Mouse (Mus musculus): ENCODE data around the gene Mapk9. TPM values are rescaled to one million over a fixed set of nuclear protein-coding genes. Genes with fewer than 3 reads are reported as not detected.
A peak's percentile ranks its signal among the peaks of the same experiment; 100 is the strongest.

Gene Mapk9
- polyA plus RNA-seq, 1 experiment from 2014 or later, result 71.4 TPM

DNA sequence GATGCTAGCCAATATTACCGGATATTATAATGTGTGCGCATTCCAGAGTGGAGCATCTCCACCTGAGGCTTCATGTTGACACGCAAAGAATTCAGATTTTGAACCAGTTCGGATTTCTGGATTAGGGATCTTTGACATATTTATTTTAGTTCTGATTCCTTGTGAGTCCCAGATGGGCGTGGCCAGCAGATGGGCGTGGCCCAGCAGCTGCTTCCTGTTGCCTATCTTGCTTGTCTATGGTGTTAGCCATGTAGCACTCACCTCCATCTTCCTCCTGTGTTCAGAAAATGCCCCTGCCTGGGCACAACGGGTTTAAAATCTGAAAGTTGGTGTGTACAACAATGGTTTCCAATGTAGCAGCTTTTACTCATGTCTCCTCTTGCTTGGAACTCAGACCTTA is 79.6 kb downstream of the Mapk9 start:
- Histone ChIP-seq H3K27ac (ENCODE audit: low read length) (0 out of 2 replicates have a peak overlapping the region, but pooled peaks have one; percentile 66), H3K4me1 (ENCODE audit: control insufficient read depth, insufficient read depth, low read length) (peaks cover 11% of the 10 kb centered on the region), H3K9me3 (replicated peaks; ENCODE audit: control insufficient read depth, low read length, poor library complexity, severe bottlenecking) (no peaks in the 10 kb centered on the region), H3K27me3 (ENCODE audit: control insufficient read depth, insufficient read depth, low read depth, low read length) (no peaks in the 10 kb centered on the region), H3K36me3 (ENCODE audit: control insufficient read depth, insufficient read depth, low read length) (no peaks in the 10 kb centered on the region), H3K4me2 (ENCODE audit: low read length) (0 out of 2 replicates have a peak overlapping the region, but pooled peaks have one; percentile 14), H3K4me3 (ENCODE audit: low read depth, low read length) (no peak overlapping the region), H3K9ac (ENCODE audit: low read depth, low read length) (no peak overlapping the region)
- 83% methylated on average over 7 of the region's 7 CpGs for whole genome bisulfite sequencing
- ATAC-seq, result no peak

- Histone ChIP-seq H3K27ac (ENCODE audit: low read length) (peak overlapping the region; percentile 66), H3K9ac (ENCODE audit: low read depth, low read length) (no peak overlapping the region; the same call in none of the 2 replicates), H3K4me1 (ENCODE audit: control insufficient read depth, insufficient read depth, low read length) (peaks cover 19% of the 10 kb centered on the region), H3K4me2 (ENCODE audit: low read length) (peak overlapping the region; percentile 14), H3K36me3 (ENCODE audit: control insufficient read depth, insufficient read depth, low read length) (no peaks in the 10 kb centered on the region), H3K9me3 (replicated peaks; ENCODE audit: control insufficient read depth, low read length, poor library complexity, severe bottlenecking) (no peaks in the 10 kb centered on the region), H3K27me3 (ENCODE audit: control insufficient read depth, insufficient read depth, low read depth, low read length) (no peaks in the 10 kb centered on the region), H3K4me3 (ENCODE audit: low read depth, low read length) (no peak overlapping the region)
- WGBS, result 32% methylated on average over 4 of the region's 4 CpGs
- peak; percentile 77 for ATAC-seq
Observed at GRCm38 (mm10) chr11:49927169-49927568, 80.6 kb downstream of the Mapk9 start.

GRCm38 (mm10) chr11:49927670-49928069 is 81.1 kb downstream of the Mapk9 start:
- peak; percentile 36; the same call in 1 of the 2 replicates for ATAC-seq

DNA sequence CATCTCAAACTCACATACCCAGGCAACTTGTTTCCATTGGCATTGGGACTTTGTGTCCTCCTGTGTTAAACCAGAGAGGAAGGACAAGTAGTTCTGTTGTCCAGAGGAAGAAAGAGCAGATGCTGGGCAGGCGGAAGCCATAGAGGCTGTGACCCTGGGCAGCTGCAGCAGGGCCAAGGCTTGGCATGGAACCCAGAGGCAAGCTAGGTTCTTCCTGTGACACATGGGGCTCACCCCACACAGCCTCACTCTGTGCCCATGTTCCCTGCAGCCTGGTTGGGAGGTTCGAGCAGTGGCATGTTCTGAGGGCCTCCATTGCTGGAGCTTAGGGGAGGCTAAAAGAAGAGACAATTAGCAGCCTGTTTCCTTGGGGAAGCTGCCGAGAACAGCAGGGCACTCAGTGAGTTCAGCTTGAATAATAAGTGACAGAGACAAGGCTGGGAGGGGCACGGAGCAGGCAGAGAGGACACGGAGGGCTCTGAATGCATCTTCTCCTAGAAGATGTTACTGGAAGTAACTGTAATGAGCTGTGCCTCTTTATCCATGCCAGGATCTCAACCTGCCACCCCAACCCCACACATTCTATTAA is 84.6 kb downstream of the Mapk9 start:
- Histone ChIP-seq H3K9me3 (replicated peaks; ENCODE audit: control insufficient read depth, low read length, poor library complexity, severe bottlenecking) (no peaks in the 10 kb centered on the region), H3K36me3 (ENCODE audit: control insufficient read depth, insufficient read depth, low read length) (no peaks in the 10 kb centered on the region), H3K27me3 (ENCODE audit: control insufficient read depth, insufficient read depth, low read depth, low read length) (no peaks in the 10 kb centered on the region), H3K4me3 (ENCODE audit: low read depth, low read length) (no peak overlapping the region), H3K4me2 (ENCODE audit: low read length) (no peak overlapping the region), H3K4me1 (ENCODE audit: control insufficient read depth, insufficient read depth, low read length) (peaks cover 23% of the 10 kb centered on the region), H3K27ac (ENCODE audit: low read length) (no peak overlapping the region), H3K9ac (ENCODE audit: low read depth, low read length) (no peak overlapping the region)
- ATAC-seq, result no peak
- 30% methylated on average over 5 of the region's 5 CpGs for WGBS

More at GRCm38 (mm10) chr11:49927670-49928069, 81.1 kb downstream of the Mapk9 start:
- no peaks in the 10 kb centered on the region for H3K36me3 ChIP-seq (ENCODE audit: control insufficient read depth, insufficient read depth, low read length)
- peaks cover 23% of the 10 kb centered on the region for H3K4me1 ChIP-seq (ENCODE audit: control insufficient read depth, insufficient read depth, low read length)
- H3K9ac ChIP-seq (ENCODE audit: low read depth, low read length), result no peak overlapping the region
- H3K27ac ChIP-seq (ENCODE audit: low read length), result peak overlapping the region; percentile 66; the same call in 1 of the 2 replicates
- no peak overlapping the region for H3K4me3 ChIP-seq (ENCODE audit: low read depth, low read length)
- WGBS, result 62% methylated on average over 6 of the region's 6 CpGs
- H3K4me2 ChIP-seq (ENCODE audit: low read length), result no peak overlapping the region
- H3K27me3 ChIP-seq (ENCODE audit: control insufficient read depth, insufficient read depth, low read depth, low read length), result no peaks in the 10 kb centered on the region
- no peaks in the 10 kb centered on the region for H3K9me3 ChIP-seq (replicated peaks; ENCODE audit: control insufficient read depth, low read length, poor library complexity, severe bottlenecking)

GRCm38 (mm10) chr11:49931853-49932252 is 85.3 kb downstream of the Mapk9 start:
- 26% methylated on average over 7 of the region's 7 CpGs for WGBS
- no peak overlapping the region for H3K27ac ChIP-seq (ENCODE audit: low read length)
- no peaks in the 10 kb centered on the region for H3K9me3 ChIP-seq (replicated peaks; ENCODE audit: control insufficient read depth, low read length, poor library complexity, severe bottlenecking)
- ATAC-seq, result 0 out of 2 replicates have a peak, but pooled peaks have one; percentile 39
- H3K4me3 ChIP-seq (ENCODE audit: low read depth, low read length), result no peak overlapping the region
- no peaks in the 10 kb centered on the region for H3K27me3 ChIP-seq (ENCODE audit: control insufficient read depth, insufficient read depth, low read depth, low read length)
- no peak overlapping the region for H3K9ac ChIP-seq (ENCODE audit: low read depth, low read length)
- H3K36me3 ChIP-seq (ENCODE audit: control insufficient read depth, insufficient read depth, low read length), result no peaks in the 10 kb centered on the region
- H3K4me1 ChIP-seq (ENCODE audit: control insufficient read depth, insufficient read depth, low read length), result peaks cover 16% of the 10 kb centered on the region
- H3K4me2 ChIP-seq (ENCODE audit: low read length), result no peak overlapping the region

- H3K4me1 ChIP-seq (ENCODE audit: control insufficient read depth, insufficient read depth, low read length), result peaks cover 14% of the 10 kb centered on the region
- no peak overlapping the region for H3K9ac ChIP-seq (ENCODE audit: low read depth, low read length)
- 55% methylated on average over 1 of the region's 1 CpGs for WGBS
- no peak overlapping the region for H3K4me2 ChIP-seq (ENCODE audit: low read length)
- no peak for ATAC-seq
- H3K27me3 ChIP-seq (ENCODE audit: control insufficient read depth, insufficient read depth, low read depth, low read length), result no peaks in the 10 kb centered on the region
- no peak overlapping the region for H3K27ac ChIP-seq (ENCODE audit: low read length)
- no peaks in the 10 kb centered on the region for H3K9me3 ChIP-seq (replicated peaks; ENCODE audit: control insufficient read depth, low read length, poor library complexity, severe bottlenecking)
- H3K4me3 ChIP-seq (ENCODE audit: low read depth, low read length), result no peak overlapping the region
- H3K36me3 ChIP-seq (ENCODE audit: control insufficient read depth, insufficient read depth, low read length), result no peaks in the 10 kb centered on the region
Observed at GRCm38 (mm10) chr11:49933811-49934210, 87.3 kb downstream of the Mapk9 start.

DNA sequence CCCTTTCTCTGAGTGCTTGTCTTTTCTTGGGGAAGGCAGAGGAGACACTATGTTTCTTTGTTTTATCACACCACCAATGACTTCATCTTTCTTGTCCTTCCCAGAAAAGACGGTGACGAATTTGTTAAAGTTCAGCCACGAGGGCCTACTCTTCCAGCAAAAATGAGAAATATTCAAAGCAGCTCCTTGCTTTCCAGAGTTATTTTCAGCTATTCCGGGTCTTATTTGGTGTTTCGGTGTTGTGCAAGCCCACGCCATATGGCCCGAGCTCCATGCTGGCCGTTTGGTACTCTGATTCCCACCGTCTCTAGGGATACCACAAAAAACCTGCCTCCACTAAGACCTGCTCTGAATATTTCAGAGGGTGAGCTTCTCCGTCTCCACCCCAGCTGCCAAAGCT is 87.8 kb downstream of the Mapk9 start:
- no peaks in the 10 kb centered on the region for H3K9me3 ChIP-seq (replicated peaks; ENCODE audit: control insufficient read depth, low read length, poor library complexity, severe bottlenecking)
- no peak overlapping the region for H3K4me3 ChIP-seq (ENCODE audit: low read depth, low read length)
- no peaks in the 10 kb centered on the region for H3K36me3 ChIP-seq (ENCODE audit: control insufficient read depth, insufficient read depth, low read length)
- H3K4me1 ChIP-seq (ENCODE audit: control insufficient read depth, insufficient read depth, low read length), result peaks cover 14% of the 10 kb centered on the region
- 59% methylated on average over 10 of the region's 10 CpGs for WGBS
- ATAC-seq, result no peak
- no peak overlapping the region for H3K9ac ChIP-seq (ENCODE audit: low read depth, low read length)
- H3K27me3 ChIP-seq (ENCODE audit: control insufficient read depth, insufficient read depth, low read depth, low read length), result no peaks in the 10 kb centered on the region
- H3K27ac ChIP-seq (ENCODE audit: low read length), result no peak overlapping the region
- no peak overlapping the region for H3K4me2 ChIP-seq (ENCODE audit: low read length)

Small RNA genes lying within 50 kb of the gene (microRNA-seq; reads per million reads assigned to microRNA genes)
- not detected for gene Gm23492

Other genes with a start within 250 kb of the Mapk9 start
- gene Flt4, start 237.5 kb upstream of the Mapk9 start, polyA plus RNA-seq (2015; fragmentation: Nextera tagmentation; extraction: Ambion mirVana), result 1.6 TPM in 2 replicates
- 0.70 TPM in 1 of 2 replicates, not detected in the other for gene Scgb3a1, start 183.1 kb upstream of the Mapk9 start, polyA plus RNA-seq (2015; fragmentation: Nextera tagmentation; extraction: Ambion mirVana)
- gene Cnot6, start 134.0 kb upstream of the Mapk9 start, polyA plus RNA-seq (2015; fragmentation: Nextera tagmentation; extraction: Ambion mirVana), result 39.0 and 46.5 TPM in 2 replicates
- gene Gfpt2, start 52.6 kb upstream of the Mapk9 start, polyA plus RNA-seq (2015; fragmentation: Nextera tagmentation; extraction: Ambion mirVana), result 6.6 and 6.8 TPM in 2 replicates
- 33.8 and 34.2 TPM in 2 replicates for gene Rasgef1c, start 55.1 kb downstream of the Mapk9 start, polyA plus RNA-seq (2015; fragmentation: Nextera tagmentation; extraction: Ambion mirVana)
- gene Rnf130, start 178.6 kb downstream of the Mapk9 start, polyA plus RNA-seq (2015; fragmentation: Nextera tagmentation; extraction: Ambion mirVana), result 51.4 and 60.4 TPM in 2 replicates

Measured in midbrain, embryonic 16.5 days (tissue).